Mouse (Mus musculus) embryonic facial prominence, embryonic 12.5 days (tissue): ENCODE measurements at regions not wholly inside any gene's neighbourhood (a gene's known extent, or its start where the extent isn't known, plus 50 kb on each side); places are given as distances from the start of the nearest gene placed in this dataset.

Experiments used
- ATAC-seq: fragments of 200-750 bp; cut with Nextera tagmentation; 2 replicates; pipeline ENCODE4 v1.8.0; 2017; ENCODE audit not compliant: insufficient number of reproducible peaks, insufficient read depth, low FRiP score, low TSS enrichment
- H3K27ac ChIP-seq: fragments of 300-500 bp; sonication (generic); 2 replicates; pipeline ENCODE4 v1.5.1; 2016; ENCODE audit warnings: mild to moderate bottlenecking
- H3K27me3 ChIP-seq: fragments of 300-500 bp; sonication (generic); 2 replicates; pipeline ENCODE4 v1.6.1; 2016; ENCODE audit warnings: mild to moderate bottlenecking, moderate library complexity
- H3K36me3 ChIP-seq: fragments of 300-500 bp; sonication (generic); 2 replicates; pipeline ENCODE4 v1.6.1; 2016; ENCODE audit warnings: mild to moderate bottlenecking
- H3K4me1 ChIP-seq: fragments of 300-500 bp; sonication (generic); 2 replicates; pipeline ENCODE4 v1.6.1; 2016
- H3K4me2 ChIP-seq: fragments of 300-500 bp; sonication (generic); replicated peaks from 2 replicates; pipeline ENCODE4 v1.6.1; 2016; ENCODE audit warnings: mild to moderate bottlenecking, moderate library complexity
- H3K4me3 ChIP-seq: fragments of 300-500 bp; sonication (generic); 2 replicates; pipeline ENCODE4 v1.5.1; 2016; ENCODE audit warnings: mild to moderate bottlenecking
- H3K9ac ChIP-seq: fragments of 300-500 bp; sonication (generic); 2 replicates; pipeline ENCODE4 v1.6.1; 2016; ENCODE audit warnings: mild to moderate bottlenecking, moderate library complexity
- H3K9me3 ChIP-seq: fragments of 300-500 bp; sonication (generic); 2 replicates; pipeline ENCODE4 v1.6.1; 2016; ENCODE audit warnings: mild to moderate bottlenecking, moderate library complexity
- WGBS: fragments of 180-500 bp; shearing (Covaris S2); methylation state at CpG from one replicate; pipeline ENCODE4 v1.1.7; 2016; 5-methylcytosine and 5-hydroxymethylcytosine counted together

- Histone ChIP-seq H3K27me3 (no peaks in the 10 kb centered on the region), H3K36me3 (no peaks in the 10 kb centered on the region), H3K27ac (no peak overlapping the region), H3K4me2 (no peak overlapping the region), H3K9ac (no peak overlapping the region), H3K4me1 (no peaks in the 10 kb centered on the region), H3K9me3 (no peaks in the 10 kb centered on the region), H3K4me3 (no peak overlapping the region)
- no peak for ATAC-seq
- WGBS, result 53% methylated on average over 7 of the region's 7 CpGs
Measured at GRCm38 (mm10) chr16:27586307-27586706, 197.6 kb downstream of the Ccdc50 start.

- Histone ChIP-seq H3K27ac (no peak overlapping the region), H3K9me3 (no peaks in the 10 kb centered on the region), H3K36me3 (no peaks in the 10 kb centered on the region), H3K4me2 (no peak overlapping the region), H3K27me3 (no peaks in the 10 kb centered on the region), H3K9ac (no peak overlapping the region), H3K4me1 (no peaks in the 10 kb centered on the region), H3K4me3 (no peak overlapping the region)
- no peak for ATAC-seq
- WGBS, result 85% methylated on average over 3 of the region's 3 CpGs
Measured at GRCm38 (mm10) chr16:27609366-27609765, 220.7 kb downstream of the Ccdc50 start.

- ATAC-seq, result 0 out of 2 replicates have a peak, but pooled peaks have one; percentile 3
- Histone ChIP-seq H3K27me3 (no peaks in the 10 kb centered on the region), H3K4me1 (no peaks in the 10 kb centered on the region), H3K4me2 (no peak overlapping the region), H3K4me3 (no peak overlapping the region), H3K36me3 (no peaks in the 10 kb centered on the region), H3K9me3 (no peaks in the 10 kb centered on the region), H3K9ac (no peak overlapping the region), H3K27ac (no peak overlapping the region)
- WGBS, result 53% methylated on average over 2 of the region's 2 CpGs
Measured at GRCm38 (mm10) chr16:27641306-27641705, 252.6 kb downstream of the Ccdc50 start.

- WGBS, result 59% methylated on average over 2 of the region's 2 CpGs
- no peaks in the 10 kb centered on the region for H3K4me1 ChIP-seq
- H3K27me3 ChIP-seq, result no peaks in the 10 kb centered on the region
- H3K9ac ChIP-seq, result no peak overlapping the region
- no peak overlapping the region for H3K4me3 ChIP-seq
- H3K4me2 ChIP-seq, result no peak overlapping the region
- no peak for ATAC-seq
- H3K36me3 ChIP-seq, result no peaks in the 10 kb centered on the region
- no peak overlapping the region for H3K27ac ChIP-seq
- no peaks in the 10 kb centered on the region for H3K9me3 ChIP-seq
Measured at GRCm38 (mm10) chr16:27678275-27678674, 289.6 kb downstream of the Ccdc50 start.

GRCm38 (mm10) chr16:27682926-27683325, 294.3 kb downstream of the Ccdc50 start:
- 79% methylated on average over 3 of the region's 3 CpGs for WGBS

GRCm38 (mm10) chr16:27683826-27684225, 295.2 kb downstream of the Ccdc50 start:
- no peaks in the 10 kb centered on the region for H3K36me3 ChIP-seq
- no peak overlapping the region for H3K9ac ChIP-seq
- WGBS, result 61% methylated on average over 3 of the region's 3 CpGs
- no peak for ATAC-seq
- no peaks in the 10 kb centered on the region for H3K4me1 ChIP-seq
- H3K4me2 ChIP-seq, result no peak overlapping the region
- no peaks in the 10 kb centered on the region for H3K9me3 ChIP-seq
- no peaks in the 10 kb centered on the region for H3K27me3 ChIP-seq
- no peak overlapping the region for H3K4me3 ChIP-seq
- no peak overlapping the region for H3K27ac ChIP-seq

More at GRCm38 (mm10) chr16:27682926-27683325, 294.3 kb downstream of the Ccdc50 start:
- Histone ChIP-seq H3K36me3 (no peaks in the 10 kb centered on the region), H3K4me3 (no peak overlapping the region), H3K4me1 (no peaks in the 10 kb centered on the region), H3K9me3 (no peaks in the 10 kb centered on the region), H3K9ac (no peak overlapping the region), H3K27ac (no peak overlapping the region), H3K27me3 (no peaks in the 10 kb centered on the region), H3K4me2 (no peak overlapping the region)
- no peak for ATAC-seq

- no peaks in the 10 kb centered on the region for H3K36me3 ChIP-seq
- ATAC-seq, result no peak
- no peak overlapping the region for H3K4me2 ChIP-seq
- no peak overlapping the region for H3K9ac ChIP-seq
- H3K27ac ChIP-seq, result no peak overlapping the region
- WGBS, result 66% methylated on average over 5 of the region's 5 CpGs
- no peaks in the 10 kb centered on the region for H3K4me1 ChIP-seq
- H3K27me3 ChIP-seq, result no peaks in the 10 kb centered on the region
- H3K4me3 ChIP-seq, result no peak overlapping the region
- no peaks in the 10 kb centered on the region for H3K9me3 ChIP-seq
Measured at GRCm38 (mm10) chr16:27709946-27710345, 321.3 kb downstream of the Ccdc50 start.

GRCm38 (mm10) chr16:27723445-27723844, 334.8 kb downstream of the Ccdc50 start:
- Histone ChIP-seq H3K27me3 (no peaks in the 10 kb centered on the region), H3K4me2 (no peak overlapping the region), H3K9ac (no peak overlapping the region), H3K4me1 (no peaks in the 10 kb centered on the region), H3K4me3 (no peak overlapping the region), H3K36me3 (no peaks in the 10 kb centered on the region), H3K9me3 (no peaks in the 10 kb centered on the region), H3K27ac (no peak overlapping the region)
- ATAC-seq, result no peak
- WGBS, result 94% methylated on average over 2 of the region's 2 CpGs
